Mouse (Mus musculus) heart, embryonic 15.5 days (tissue): ENCODE data around the gene Plxna4. TPM values are rescaled to one million over a fixed set of nuclear protein-coding genes. Genes with fewer than 3 reads are reported as not detected.
"Not testable (repeated sequence)": the region's sequence is repeated elsewhere in the genome, so short reads cannot be mapped to it uniquely, and the experiment has no call there.

Experiments used
- ATAC-seq: fragments of 200-750 bp; cut with Nextera tagmentation; replicated peaks from 2 replicates; pipeline ENCODE4 v1.8.0; 2017; ENCODE audit warnings: low read depth, moderate TSS enrichment; ENCODE audit not compliant: insufficient number of reproducible peaks, insufficient read depth, low FRiP score
- H3K27ac ChIP-seq: fragments of 300-500 bp; sonication (generic); 2 replicates; pipeline ENCODE4 v1.5.1; 2015; ENCODE audit warnings: mild to moderate bottlenecking, inconsistent platforms
- H3K27me3 ChIP-seq: fragments of 300-500 bp; sonication (generic); 2 replicates; pipeline ENCODE4 v1.6.1; 2015; ENCODE audit warnings: inconsistent platforms
- H3K36me3 ChIP-seq: fragments of 300-500 bp; sonication (generic); 2 replicates; pipeline ENCODE4 v1.6.1; 2015; ENCODE audit warnings: mild to moderate bottlenecking, inconsistent platforms
- H3K4me1 ChIP-seq: fragments of 300-500 bp; sonication (generic); replicated peaks from 2 replicates; pipeline ENCODE4 v1.6.1; 2015; ENCODE audit warnings: inconsistent platforms
- H3K4me2 ChIP-seq: fragments of 300-500 bp; sonication (generic); 2 replicates; pipeline ENCODE4 v1.6.1; 2015; ENCODE audit warnings: inconsistent platforms, mild to moderate bottlenecking, moderate library complexity
- H3K4me3 ChIP-seq: fragments of 300-500 bp; sonication (generic); 2 replicates; pipeline ENCODE4 v1.5.1; 2015; ENCODE audit warnings: mild to moderate bottlenecking, inconsistent platforms
- H3K9ac ChIP-seq: fragments of 300-500 bp; sonication (generic); 2 replicates; pipeline ENCODE4 v1.6.1; 2015; ENCODE audit warnings: mild to moderate bottlenecking, inconsistent platforms
- H3K9me3 ChIP-seq: fragments of 300-500 bp; sonication (generic); replicated peaks from 2 replicates; pipeline ENCODE4 v1.6.1; 2016; ENCODE audit warnings: inconsistent platforms
- WGBS: fragments of 180-500 bp; shearing (Covaris S2); methylation state at CpG from one replicate; pipeline ENCODE4 v1.1.7; 2015; ENCODE audit warnings: mixed read lengths; 5-methylcytosine and 5-hydroxymethylcytosine counted together
- polyA plus RNA-seq: library from polyadenylated mRNA; unstranded; fragments of >200 nt; fragmentation: Nextera tagmentation; extraction: Ambion mirVana; gene quantifications from 2 replicates; pipeline ENCODE4 v1.2.1, GENCODE M21; 2015

The Plxna4 gene
- polyA plus RNA-seq, 1 experiment from 2014 or later = 4.5 TPM

DNA sequence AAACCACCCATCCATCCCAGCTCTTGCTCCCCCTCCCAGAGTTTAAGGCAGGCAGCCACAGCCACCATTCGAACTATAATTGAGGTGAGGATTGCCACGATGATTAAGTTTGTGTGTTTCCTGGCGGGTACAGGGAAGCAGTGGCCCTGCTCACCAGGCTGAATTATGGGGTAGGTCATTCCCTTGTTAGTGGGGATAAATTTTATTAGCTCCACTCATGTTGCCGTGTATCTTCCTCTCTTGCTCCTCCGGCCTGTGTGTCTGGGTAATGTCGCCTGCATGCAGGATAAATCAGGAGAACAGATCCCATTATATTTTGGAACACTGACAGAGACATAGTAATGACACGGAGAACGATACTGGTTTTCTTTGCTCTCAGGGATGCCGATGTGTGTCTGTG lies 78.9 kb downstream of the Plxna4 start:
- no peak overlapping the region for H3K27ac ChIP-seq
- WGBS = 72% methylated on average over 9 of the region's 9 CpGs
- no peak overlapping the region for H3K4me3 ChIP-seq
- no peaks in the 10 kb centered on the region for H3K9me3 ChIP-seq
- H3K4me1 ChIP-seq = peaks cover 35% of the 10 kb centered on the region
- no peaks in the 10 kb centered on the region for H3K27me3 ChIP-seq
- no peak; the same call in 1 of the 2 replicates for ATAC-seq
- no peak overlapping the region for H3K9ac ChIP-seq
- no peak overlapping the region for H3K4me2 ChIP-seq
- no peaks in the 10 kb centered on the region for H3K36me3 ChIP-seq

DNA sequence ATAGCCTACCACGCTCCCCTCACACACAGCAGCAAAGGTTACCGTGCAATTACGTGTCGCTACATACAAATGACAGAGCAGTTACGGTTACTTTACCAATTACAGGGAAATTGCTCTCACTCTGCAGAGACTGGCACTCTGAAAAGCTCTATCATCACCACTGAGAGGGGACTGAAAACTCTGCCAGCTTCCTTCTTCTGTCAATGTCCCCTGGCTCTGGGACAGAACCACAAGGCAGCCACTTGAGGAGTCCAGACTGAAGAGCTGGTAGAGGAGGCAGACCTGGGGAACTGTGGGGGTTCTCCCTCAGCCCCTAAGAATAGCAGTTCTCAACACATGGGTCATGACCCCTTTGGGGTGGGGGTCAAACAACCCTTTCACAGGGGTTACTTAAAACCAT lies 83.0 kb downstream of the Plxna4 start:
- Histone ChIP-seq H3K36me3 (no peaks in the 10 kb centered on the region), H3K4me1 (peaks cover 5% of the 10 kb centered on the region; the same call in 1 of the 2 replicates), H3K9me3 (no peaks in the 10 kb centered on the region), H3K4me3 (no peak overlapping the region), H3K27ac (no peak overlapping the region), H3K9ac (no peak overlapping the region), H3K4me2 (no peak overlapping the region), H3K27me3 (no peaks in the 10 kb centered on the region)
- ATAC-seq = 0 out of 2 replicates have a peak, but pooled peaks have one; percentile 43
- 87% methylated on average over 5 of the region's 5 CpGs for WGBS

GRCm38 (mm10) chr6:32501186-32501585 lies 86.8 kb downstream of the Plxna4 start:
- not testable (repeated sequence) for H3K4me2 ChIP-seq, H3K4me3 ChIP-seq, H3K27me3 ChIP-seq, H3K9ac ChIP-seq, H3K36me3 ChIP-seq, H3K27ac ChIP-seq, H3K9me3 ChIP-seq, ATAC-seq
- 100% methylated on average over 1 of the region's 1 CpGs for WGBS
- H3K4me1 ChIP-seq = peaks cover 18% of the 10 kb centered on the region

GRCm38 (mm10) chr6:32498106-32498505 lies 89.9 kb downstream of the Plxna4 start:
- Histone ChIP-seq H3K4me3 (no peak overlapping the region), H3K9me3 (no peaks in the 10 kb centered on the region), H3K9ac (no peak overlapping the region), H3K27ac (no peak overlapping the region), H3K4me2 (no peak overlapping the region), H3K4me1 (peaks cover 26% of the 10 kb centered on the region), H3K36me3 (0 out of 2 replicates have a peak, but pooled peaks cover 5% of the 10 kb centered on the region), H3K27me3 (no peaks in the 10 kb centered on the region)
- no peak for ATAC-seq
- WGBS = 72% methylated on average over 5 of the region's 5 CpGs

GRCm38 (mm10) chr6:32496109-32496508 lies 91.9 kb downstream of the Plxna4 start:
- H3K27me3 ChIP-seq = no peaks in the 10 kb centered on the region
- 0 out of 2 replicates have a peak, but pooled peaks cover 5% of the 10 kb centered on the region for H3K36me3 ChIP-seq
- no peak overlapping the region for H3K27ac ChIP-seq
- H3K4me1 ChIP-seq = peaks cover 30% of the 10 kb centered on the region
- H3K9me3 ChIP-seq = no peaks in the 10 kb centered on the region
- H3K4me3 ChIP-seq = no peak overlapping the region
- no peak overlapping the region for H3K9ac ChIP-seq
- 78% methylated on average over 4 of the region's 4 CpGs for WGBS
- ATAC-seq = no peak
- no peak overlapping the region for H3K4me2 ChIP-seq

GRCm38 (mm10) chr6:32495532-32495931 lies 92.5 kb downstream of the Plxna4 start:
- Histone ChIP-seq H3K4me3 (no peak overlapping the region), H3K4me1 (peaks cover 30% of the 10 kb centered on the region), H3K9me3 (no peaks in the 10 kb centered on the region), H3K9ac (no peak overlapping the region), H3K27me3 (no peaks in the 10 kb centered on the region), H3K27ac (no peak overlapping the region), H3K36me3 (0 out of 2 replicates have a peak, but pooled peaks cover 5% of the 10 kb centered on the region), H3K4me2 (no peak overlapping the region)
- no peak for ATAC-seq
- 95% methylated on average over 2 of the region's 2 CpGs for WGBS

- Histone ChIP-seq H3K4me1 (peaks cover 30% of the 10 kb centered on the region), H3K4me2 (peak overlapping the region; percentile 42), H3K4me3 (peak overlapping the region; percentile 22), H3K27ac (peak overlapping the region; percentile 79), H3K27me3 (no peaks in the 10 kb centered on the region), H3K36me3 (0 out of 2 replicates have a peak, but pooled peaks cover 5% of the 10 kb centered on the region), H3K9ac (0 out of 2 replicates have a peak overlapping the region, but pooled peaks have one; percentile 5), H3K9me3 (no peaks in the 10 kb centered on the region)
- ATAC-seq = peak; percentile 71
- WGBS = 10% methylated on average over 5 of the region's 5 CpGs
Observed at GRCm38 (mm10) chr6:32493557-32493956, 94.4 kb downstream of the Plxna4 start.

GRCm38 (mm10) chr6:32487121-32487520 lies 100.9 kb downstream of the Plxna4 start:
- H3K4me3 ChIP-seq = no peak overlapping the region
- ATAC-seq = no peak
- no peaks in the 10 kb centered on the region for H3K36me3 ChIP-seq
- no peaks in the 10 kb centered on the region for H3K27me3 ChIP-seq
- no peak overlapping the region for H3K9ac ChIP-seq
- 58% methylated on average over 3 of the region's 3 CpGs for WGBS
- H3K27ac ChIP-seq = no peak overlapping the region
- H3K4me1 ChIP-seq = peaks cover 17% of the 10 kb centered on the region
- H3K9me3 ChIP-seq = no peaks in the 10 kb centered on the region
- H3K4me2 ChIP-seq = no peak overlapping the region

DNA sequence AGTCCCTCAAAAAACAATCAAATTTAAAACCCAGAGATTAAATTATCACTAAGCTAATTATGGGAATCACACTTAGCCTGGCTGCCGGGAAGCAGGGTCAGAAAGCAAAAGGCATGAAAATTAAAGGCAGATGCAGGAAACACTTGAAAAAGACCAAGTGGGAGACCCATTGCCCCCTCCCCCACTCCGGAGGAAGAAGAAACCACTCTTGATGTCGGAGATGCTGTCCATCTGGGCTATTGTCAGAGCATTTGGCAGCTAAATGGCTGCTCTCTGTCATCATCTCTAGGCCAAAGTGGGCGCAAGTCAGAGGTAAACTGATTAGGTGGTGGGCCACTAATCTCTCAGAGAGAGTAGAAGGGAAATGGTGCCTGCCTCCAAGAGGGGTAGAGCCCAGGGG lies 105.5 kb downstream of the Plxna4 start:
- Histone ChIP-seq H3K4me1 (peaks cover 62% of the 10 kb centered on the region), H3K4me2 (no peak overlapping the region), H3K9me3 (no peaks in the 10 kb centered on the region), H3K27me3 (no peaks in the 10 kb centered on the region), H3K27ac (no peak overlapping the region), H3K36me3 (no peaks in the 10 kb centered on the region), H3K9ac (no peak overlapping the region), H3K4me3 (no peak overlapping the region)
- 33% methylated on average over 4 of the region's 4 CpGs for WGBS
- ATAC-seq = no peak

- 68% methylated on average over 1 of the region's 1 CpGs for WGBS
- no peaks in the 10 kb centered on the region for H3K27me3 ChIP-seq
- no peak overlapping the region for H3K9ac ChIP-seq
- H3K9me3 ChIP-seq = no peaks in the 10 kb centered on the region
- no peak for ATAC-seq
- H3K4me2 ChIP-seq = no peak overlapping the region
- H3K27ac ChIP-seq = peak overlapping the region; percentile 93
- no peak overlapping the region for H3K4me3 ChIP-seq
- H3K36me3 ChIP-seq = no peaks in the 10 kb centered on the region
- peaks cover 79% of the 10 kb centered on the region for H3K4me1 ChIP-seq
Observed at GRCm38 (mm10) chr6:32480741-32481140, 107.3 kb downstream of the Plxna4 start.

- Histone ChIP-seq H3K36me3 (no peaks in the 10 kb centered on the region), H3K4me2 (peak overlapping the region; percentile 36), H3K4me3 (no peak overlapping the region), H3K4me1 (peaks cover 87% of the 10 kb centered on the region), H3K9me3 (no peaks in the 10 kb centered on the region), H3K27me3 (no peaks in the 10 kb centered on the region), H3K27ac (peak overlapping the region; percentile 93), H3K9ac (no peak overlapping the region)
- no peak for ATAC-seq
- 41% methylated on average over 2 of the region's 2 CpGs for WGBS
Observed at GRCm38 (mm10) chr6:32479765-32480164, 108.2 kb downstream of the Plxna4 start.

DNA sequence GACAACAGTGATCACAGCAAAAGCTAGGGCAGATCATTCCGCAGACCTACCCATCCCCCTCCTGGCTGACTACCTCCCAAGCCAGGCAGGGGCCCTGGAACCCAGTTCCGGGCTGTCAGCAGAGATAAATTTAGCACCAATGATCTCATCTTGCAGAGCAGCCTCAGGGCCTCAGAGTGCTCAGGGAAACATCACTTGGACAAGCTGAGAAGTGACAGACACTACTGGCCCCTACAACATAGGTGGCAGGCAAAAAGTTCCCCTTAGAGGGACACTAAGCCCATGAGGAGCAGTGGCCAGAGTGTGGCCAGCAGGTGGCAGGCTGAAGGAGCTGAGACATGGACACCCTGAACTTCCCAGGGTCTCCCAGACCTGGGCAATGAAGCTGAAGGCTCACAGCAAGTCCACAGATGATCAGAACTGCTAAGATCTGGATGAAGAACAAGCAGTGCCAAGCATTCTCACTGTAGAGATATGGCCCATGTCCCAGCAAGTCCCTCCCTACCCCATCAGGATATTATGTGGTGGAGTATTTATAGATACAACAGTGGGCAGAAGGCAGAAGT lies 108.7 kb downstream of the Plxna4 start:
- peak overlapping the region; percentile 93 for H3K27ac ChIP-seq
- no peaks in the 10 kb centered on the region for H3K27me3 ChIP-seq
- no peaks in the 10 kb centered on the region for H3K36me3 ChIP-seq
- 0 out of 2 replicates have a peak overlapping the region, but pooled peaks have one; percentile 5 for H3K9ac ChIP-seq
- peak; percentile 92 for ATAC-seq
- peaks cover 90% of the 10 kb centered on the region for H3K4me1 ChIP-seq
- no peaks in the 10 kb centered on the region for H3K9me3 ChIP-seq
- no peak overlapping the region for H3K4me3 ChIP-seq
- 3% methylated on average over 2 of the region's 2 CpGs for WGBS
- peak overlapping the region; percentile 36 for H3K4me2 ChIP-seq
